Mouse (Mus musculus): ENCODE results near the gene Odf3l2. TPM values are rescaled to one million over a fixed set of nuclear protein-coding genes. Genes with fewer than 3 reads are reported as not detected.

The Odf3l2 gene
- polyA plus RNA-seq, 1 experiment = not detected

- Histone ChIP-seq H3K4me3 (ENCODE audit: low read depth, low read length) (no peak overlapping the region), H3K27me3 (ENCODE audit: control insufficient read depth, insufficient read depth, low read length, poor library complexity, severe bottlenecking) (no peaks in the 10 kb centered on the region), H3K36me3 (ENCODE audit: control insufficient read depth, insufficient read depth, low read length, poor library complexity, severe bottlenecking) (no peaks in the 10 kb centered on the region), H3K27ac (ENCODE audit: insufficient read depth, low read length) (no peak overlapping the region), H3K9ac (ENCODE audit: low read depth, poor library complexity, severe bottlenecking) (no peak overlapping the region), H3K4me1 (ENCODE audit: control insufficient read depth, insufficient read depth, low read length) (no peaks in the 10 kb centered on the region), H3K9me3 (replicated peaks; ENCODE audit: control insufficient read depth, insufficient read depth, low read length, poor library complexity, severe bottlenecking) (no peaks in the 10 kb centered on the region)
- TF ChIP-seq EP300 (IDR thresholded peaks at IDR 0.05; ENCODE audit: insufficient read depth, low read depth, low read length) = no peak
- TF ChIP-seq POLR2A (IDR thresholded peaks at IDR 0.05; ENCODE audit: insufficient read depth, low read length) = no peak
- TF ChIP-seq CTCF (IDR thresholded peaks at IDR 0.05; ENCODE audit: low read depth, low read length) = no peak
Observed at GRCm38 (mm10) chr10:79606537-79606936, 39.0 kb downstream of the Odf3l2 start.

- H3K9me3 ChIP-seq (replicated peaks; ENCODE audit: control insufficient read depth, insufficient read depth, low read length, poor library complexity, severe bottlenecking) = no peaks in the 10 kb centered on the region
- no peak overlapping the region for H3K27ac ChIP-seq (ENCODE audit: insufficient read depth, low read length)
- H3K9ac ChIP-seq (ENCODE audit: low read depth, poor library complexity, severe bottlenecking) = no peak overlapping the region
- no peaks in the 10 kb centered on the region for H3K27me3 ChIP-seq (ENCODE audit: control insufficient read depth, insufficient read depth, low read length, poor library complexity, severe bottlenecking)
- no peak overlapping the region for H3K4me3 ChIP-seq (ENCODE audit: low read depth, low read length)
- no peak for TF ChIP-seq CTCF (IDR thresholded peaks at IDR 0.05; ENCODE audit: low read depth, low read length)
- TF ChIP-seq POLR2A (IDR thresholded peaks at IDR 0.05; ENCODE audit: insufficient read depth, low read length) = no peak
- TF ChIP-seq EP300 (IDR thresholded peaks at IDR 0.05; ENCODE audit: insufficient read depth, low read depth, low read length) = no peak
- no peaks in the 10 kb centered on the region for H3K4me1 ChIP-seq (ENCODE audit: control insufficient read depth, insufficient read depth, low read length)
- H3K36me3 ChIP-seq (ENCODE audit: control insufficient read depth, insufficient read depth, low read length, poor library complexity, severe bottlenecking) = no peaks in the 10 kb centered on the region
Observed at GRCm38 (mm10) chr10:79597936-79598230, 47.7 kb downstream of the Odf3l2 start.

GRCm38 (mm10) chr10:79597051-79597935 lies 48.2 kb downstream of the Odf3l2 start:
- Histone ChIP-seq H3K9ac (ENCODE audit: low read depth, poor library complexity, severe bottlenecking) (no peak overlapping the region), H3K27ac (ENCODE audit: insufficient read depth, low read length) (no peak overlapping the region), H3K4me1 (ENCODE audit: control insufficient read depth, insufficient read depth, low read length) (no peaks in the 10 kb centered on the region), H3K9me3 (replicated peaks; ENCODE audit: control insufficient read depth, insufficient read depth, low read length, poor library complexity, severe bottlenecking) (no peaks in the 10 kb centered on the region), H3K36me3 (ENCODE audit: control insufficient read depth, insufficient read depth, low read length, poor library complexity, severe bottlenecking) (no peaks in the 10 kb centered on the region), H3K27me3 (ENCODE audit: control insufficient read depth, insufficient read depth, low read length, poor library complexity, severe bottlenecking) (no peaks in the 10 kb centered on the region), H3K4me3 (ENCODE audit: low read depth, low read length) (no peak overlapping the region)
- TF ChIP-seq POLR2A (IDR thresholded peaks at IDR 0.05; ENCODE audit: insufficient read depth, low read length) (no peak), EP300 (IDR thresholded peaks at IDR 0.05; ENCODE audit: insufficient read depth, low read depth, low read length) (no peak), CTCF (IDR thresholded peaks at IDR 0.05; ENCODE audit: low read depth, low read length) (no peak)

GRCm38 (mm10) chr10:79595590-79595929 lies 50.0 kb downstream of the Odf3l2 start:
- H3K4me1 ChIP-seq (ENCODE audit: control insufficient read depth, insufficient read depth, low read length) = no peaks in the 10 kb centered on the region
- no peak overlapping the region for H3K27ac ChIP-seq (ENCODE audit: insufficient read depth, low read length)
- H3K36me3 ChIP-seq (ENCODE audit: control insufficient read depth, insufficient read depth, low read length, poor library complexity, severe bottlenecking) = no peaks in the 10 kb centered on the region
- no peaks in the 10 kb centered on the region for H3K9me3 ChIP-seq (replicated peaks; ENCODE audit: control insufficient read depth, insufficient read depth, low read length, poor library complexity, severe bottlenecking)
- TF ChIP-seq EP300 (IDR thresholded peaks at IDR 0.05; ENCODE audit: insufficient read depth, low read depth, low read length) (no peak), CTCF (IDR thresholded peaks at IDR 0.05; ENCODE audit: low read depth, low read length) (no peak), POLR2A (IDR thresholded peaks at IDR 0.05; ENCODE audit: insufficient read depth, low read length) (no peak)
- no peak overlapping the region for H3K9ac ChIP-seq (ENCODE audit: low read depth, poor library complexity, severe bottlenecking)
- no peak overlapping the region for H3K4me3 ChIP-seq (ENCODE audit: low read depth, low read length)
- no peaks in the 10 kb centered on the region for H3K27me3 ChIP-seq (ENCODE audit: control insufficient read depth, insufficient read depth, low read length, poor library complexity, severe bottlenecking)

- no peak overlapping the region for H3K27ac ChIP-seq (ENCODE audit: insufficient read depth, low read length)
- H3K27me3 ChIP-seq (ENCODE audit: control insufficient read depth, insufficient read depth, low read length, poor library complexity, severe bottlenecking) = no peaks in the 10 kb centered on the region
- TF ChIP-seq CTCF (IDR thresholded peaks at IDR 0.05; ENCODE audit: low read depth, low read length) (peak; percentile 95), EP300 (IDR thresholded peaks at IDR 0.05; ENCODE audit: insufficient read depth, low read depth, low read length) (no peak)
- no peak overlapping the region for H3K4me3 ChIP-seq (ENCODE audit: low read depth, low read length)
- no peaks in the 10 kb centered on the region for H3K36me3 ChIP-seq (ENCODE audit: control insufficient read depth, insufficient read depth, low read length, poor library complexity, severe bottlenecking)
- no peaks in the 10 kb centered on the region for H3K9me3 ChIP-seq (replicated peaks; ENCODE audit: control insufficient read depth, insufficient read depth, low read length, poor library complexity, severe bottlenecking)
- no peaks in the 10 kb centered on the region for H3K4me1 ChIP-seq (ENCODE audit: control insufficient read depth, insufficient read depth, low read length)
- no peak overlapping the region for H3K9ac ChIP-seq (ENCODE audit: low read depth, poor library complexity, severe bottlenecking)
Observed at GRCm38 (mm10) chr10:79594872-79595589, 50.5 kb downstream of the Odf3l2 start.

- H3K36me3 ChIP-seq (ENCODE audit: control insufficient read depth, insufficient read depth, low read length, poor library complexity, severe bottlenecking) = no peaks in the 10 kb centered on the region
- H3K9me3 ChIP-seq (replicated peaks; ENCODE audit: control insufficient read depth, insufficient read depth, low read length, poor library complexity, severe bottlenecking) = no peaks in the 10 kb centered on the region
- TF ChIP-seq EP300 (IDR thresholded peaks at IDR 0.05; ENCODE audit: insufficient read depth, low read depth, low read length) (no peak), CTCF (IDR thresholded peaks at IDR 0.05; ENCODE audit: low read depth, low read length) (no peak), POLR2A (IDR thresholded peaks at IDR 0.05; ENCODE audit: insufficient read depth, low read length) (no peak)
- H3K27me3 ChIP-seq (ENCODE audit: control insufficient read depth, insufficient read depth, low read length, poor library complexity, severe bottlenecking) = no peaks in the 10 kb centered on the region
- no peak overlapping the region for H3K27ac ChIP-seq (ENCODE audit: insufficient read depth, low read length)
- no peaks in the 10 kb centered on the region for H3K4me1 ChIP-seq (ENCODE audit: control insufficient read depth, insufficient read depth, low read length)
- H3K9ac ChIP-seq (ENCODE audit: low read depth, poor library complexity, severe bottlenecking) = no peak overlapping the region
- H3K4me3 ChIP-seq (ENCODE audit: low read depth, low read length) = no peak overlapping the region
Observed at GRCm38 (mm10) chr10:79594111-79594510, 51.4 kb downstream of the Odf3l2 start.

Measured in ES-Bruce4 (cell line).